Mouse (Mus musculus) induced T-regulatory cell, adult 2 months (primary cell): ENCODE results near the gene Clgn.
A peak's percentile ranks its signal among the peaks of the same experiment; 100 is the strongest.
"Not testable (repeated sequence)": the region's sequence is repeated elsewhere in the genome, so short reads cannot be mapped to it uniquely, and the experiment has no call there.

Experiments
- DNase-seq: peaks from one replicate; pipeline ENCODE4 v3.0.0-alpha.2; 2012; ENCODE audit warnings: low read depth

The Clgn gene

DNA sequence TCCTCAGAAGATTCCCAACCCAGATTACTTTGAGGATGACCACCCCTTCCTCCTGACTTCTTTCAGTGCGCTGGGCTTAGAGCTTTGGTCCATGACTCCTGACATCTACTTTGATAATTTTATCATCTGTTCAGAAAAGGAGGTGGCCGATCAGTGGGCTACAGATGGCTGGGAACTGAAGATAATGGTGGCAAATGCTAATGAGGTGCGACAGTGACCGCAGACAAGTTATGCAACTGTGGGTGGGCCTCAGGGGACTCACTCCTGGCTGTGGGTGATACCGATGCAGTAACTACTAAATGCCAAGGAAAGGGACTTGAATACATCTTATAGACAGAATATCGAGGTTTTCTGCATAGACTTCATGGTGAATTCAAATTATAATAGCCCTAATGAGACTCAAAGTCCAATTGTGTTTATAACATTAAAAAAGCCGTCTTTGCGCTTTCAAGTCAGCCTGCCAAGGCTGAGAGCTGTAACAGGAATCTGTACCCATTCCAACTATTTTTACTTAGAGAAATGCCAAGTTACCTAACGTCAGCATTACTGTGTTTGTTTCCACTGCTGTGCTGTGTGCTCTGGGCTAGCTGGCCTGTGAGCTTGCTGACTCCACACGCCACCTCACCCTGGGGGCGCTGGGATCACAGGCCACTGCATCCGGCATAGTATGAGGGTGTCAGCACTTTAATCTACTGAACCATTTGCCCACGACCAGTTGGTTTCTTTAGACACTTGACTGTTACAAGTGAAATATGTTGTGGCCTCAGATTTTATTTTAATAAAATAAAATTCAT, 33.6 kb downstream of the Clgn start:
- DNase-seq, result no peak

DNA sequence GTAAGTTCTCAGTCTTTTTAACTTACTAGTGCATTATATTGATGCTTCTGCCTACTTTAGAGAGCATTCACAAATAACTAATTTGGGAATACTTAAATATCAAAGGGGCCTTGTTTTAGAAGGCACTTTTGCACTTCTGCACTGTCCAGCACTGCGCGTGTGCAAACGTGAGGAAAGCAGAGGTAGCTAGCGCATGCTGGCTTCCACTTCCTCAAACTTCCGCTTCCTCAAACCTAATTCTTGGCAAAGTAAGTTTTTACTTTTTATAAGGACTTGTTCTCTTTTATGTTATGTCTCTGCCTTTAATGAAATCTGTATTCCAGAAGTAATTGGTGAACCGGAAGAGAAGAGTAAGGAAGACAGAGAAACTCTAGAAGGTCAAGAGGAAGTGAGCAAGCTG, 35.5 kb downstream of the Clgn start:
- DNase-seq, result no peak

DNA sequence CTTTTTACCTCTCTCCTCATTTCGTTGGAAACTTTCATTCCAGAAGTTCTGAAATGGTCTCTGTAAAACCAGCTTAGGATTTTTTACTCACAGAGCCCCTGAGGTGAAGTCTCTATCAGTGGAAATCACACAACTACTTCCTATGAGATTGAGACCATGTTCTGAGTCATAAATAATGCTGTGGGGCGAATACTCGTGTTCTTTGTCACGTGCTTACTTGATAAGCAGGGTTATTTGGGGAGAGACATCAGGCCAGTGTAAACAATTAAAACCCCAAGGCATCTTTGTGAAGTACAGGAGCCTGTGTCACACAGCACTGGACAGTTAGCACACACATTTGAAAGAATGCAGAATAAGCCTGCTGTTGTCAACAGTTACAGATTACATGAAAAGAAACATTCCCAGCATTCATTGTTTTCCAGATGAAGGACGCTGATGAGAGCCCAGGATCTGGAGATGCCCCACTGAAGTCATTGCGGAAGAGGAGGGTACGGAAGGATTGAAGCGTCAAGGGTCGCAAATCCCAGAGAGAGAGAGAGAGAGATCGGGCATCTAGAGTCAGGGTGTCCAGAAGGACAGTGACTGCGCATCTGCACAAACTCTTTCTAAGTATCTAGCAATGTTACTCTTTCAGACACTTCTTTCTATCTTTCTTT, 36.6 kb downstream of the Clgn start:
- no peak for DNase-seq

DNA sequence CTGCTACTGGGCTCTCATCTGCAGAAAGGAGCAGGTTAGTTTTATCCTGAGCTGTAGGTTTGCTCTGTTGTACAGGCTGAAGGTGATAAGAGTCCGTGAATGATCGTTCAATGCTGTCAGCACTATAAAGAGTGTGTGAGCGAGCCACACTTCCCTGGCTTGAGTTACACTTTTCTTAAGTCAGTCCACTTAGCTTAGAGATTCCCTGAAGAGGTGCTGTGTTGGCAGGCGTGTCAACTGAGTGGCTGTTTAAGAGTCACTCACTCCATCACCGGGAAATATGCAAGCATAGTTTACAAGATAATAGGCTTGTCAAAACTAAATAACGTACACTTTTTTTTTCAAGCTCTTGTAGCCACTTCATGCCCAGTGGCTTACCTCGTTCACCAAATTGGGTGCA, 37.3 kb downstream of the Clgn start:
- DNase-seq, result no peak

DNA sequence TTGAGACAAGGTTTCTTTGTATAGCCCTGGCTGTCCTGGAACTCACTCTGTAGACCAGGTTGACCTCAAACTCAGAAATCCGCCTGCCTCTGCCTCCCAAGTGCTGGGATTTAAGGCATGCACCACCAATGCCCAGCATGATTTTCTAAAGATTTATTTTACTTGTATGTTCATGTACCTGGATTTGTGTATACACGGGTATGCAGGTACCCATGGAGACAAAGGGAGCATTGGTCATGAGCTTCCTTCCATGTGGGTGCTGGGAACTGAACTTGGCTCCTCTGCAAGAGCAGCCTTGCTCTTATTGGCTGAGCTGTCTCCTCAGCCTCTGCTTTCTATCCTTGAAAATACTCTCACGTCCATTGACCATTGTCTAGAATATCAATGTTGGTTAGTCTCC, 39.0 kb downstream of the Clgn start:
- DNase-seq, result not testable (repeated sequence)

DNA sequence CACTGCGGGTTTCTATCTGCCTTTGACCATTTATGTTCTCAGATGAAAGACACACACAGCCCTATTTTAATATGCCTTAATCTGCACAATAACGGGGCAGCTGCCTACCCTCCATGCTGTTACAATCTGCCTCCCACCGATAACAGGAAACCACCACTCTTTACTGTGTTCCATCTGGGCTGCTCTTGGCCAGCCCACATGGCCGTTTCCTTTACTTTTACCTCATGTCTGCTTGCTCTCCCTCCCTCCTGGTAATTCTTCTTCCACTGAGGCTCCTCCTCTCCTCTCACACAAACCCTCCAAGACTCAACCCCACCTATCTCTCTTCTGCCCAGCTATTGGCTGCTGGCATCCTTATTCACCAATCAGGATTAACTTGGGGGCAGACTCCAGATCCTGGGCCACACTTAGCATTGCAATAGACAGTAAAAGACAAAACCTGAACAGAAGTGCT, 39.4 kb downstream of the Clgn start:
- DNase-seq, result no peak

DNA sequence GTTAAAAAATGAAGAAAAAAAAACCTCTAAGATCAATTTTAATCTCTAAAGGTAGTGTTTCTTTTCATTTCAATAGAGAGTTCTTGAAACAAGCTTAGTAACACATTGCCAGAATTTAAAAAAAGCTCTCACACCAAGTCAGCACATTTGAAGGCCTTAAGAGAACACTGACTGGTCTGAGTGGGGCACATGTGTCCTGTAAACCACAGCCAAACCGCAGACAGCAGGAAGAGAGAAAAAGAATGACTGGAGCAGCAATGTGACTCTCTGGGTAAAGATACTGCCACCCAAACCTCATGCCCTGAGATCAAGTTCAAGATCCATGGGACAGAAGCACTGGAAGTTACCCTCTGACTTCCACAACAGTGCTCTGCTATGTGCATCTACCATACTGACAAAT, 47.4 kb downstream of the Clgn start:
- no peak for DNase-seq

DNA sequence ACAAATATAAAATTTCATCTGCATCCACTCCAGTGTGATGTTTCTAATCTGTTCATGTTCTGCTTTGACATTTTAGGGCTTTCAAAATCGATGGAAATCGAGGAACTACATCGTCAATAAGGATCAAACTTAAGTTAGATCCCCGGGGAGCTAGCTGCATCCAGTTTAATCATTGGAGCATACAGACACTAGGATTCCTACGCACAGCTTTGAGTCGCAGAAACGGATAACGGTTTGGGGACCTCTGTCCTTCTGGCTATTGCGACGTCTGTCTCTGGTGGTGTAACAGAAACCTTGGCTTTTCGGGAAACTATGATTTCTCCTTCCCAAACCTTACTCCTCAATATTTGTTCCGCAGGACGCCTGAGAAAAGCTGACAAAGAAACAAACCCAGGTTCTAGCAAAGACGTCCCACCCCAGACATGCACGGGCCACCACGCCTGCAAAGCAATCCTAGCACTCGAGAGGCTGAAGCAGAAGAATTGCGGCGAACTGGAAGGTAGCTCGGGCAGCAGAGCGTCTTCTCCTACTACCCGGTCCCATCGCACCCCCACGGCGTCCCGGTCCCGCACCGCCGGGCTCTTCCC, 52.1 kb downstream of the Clgn start:
- DNase-seq, result no peak

DNA sequence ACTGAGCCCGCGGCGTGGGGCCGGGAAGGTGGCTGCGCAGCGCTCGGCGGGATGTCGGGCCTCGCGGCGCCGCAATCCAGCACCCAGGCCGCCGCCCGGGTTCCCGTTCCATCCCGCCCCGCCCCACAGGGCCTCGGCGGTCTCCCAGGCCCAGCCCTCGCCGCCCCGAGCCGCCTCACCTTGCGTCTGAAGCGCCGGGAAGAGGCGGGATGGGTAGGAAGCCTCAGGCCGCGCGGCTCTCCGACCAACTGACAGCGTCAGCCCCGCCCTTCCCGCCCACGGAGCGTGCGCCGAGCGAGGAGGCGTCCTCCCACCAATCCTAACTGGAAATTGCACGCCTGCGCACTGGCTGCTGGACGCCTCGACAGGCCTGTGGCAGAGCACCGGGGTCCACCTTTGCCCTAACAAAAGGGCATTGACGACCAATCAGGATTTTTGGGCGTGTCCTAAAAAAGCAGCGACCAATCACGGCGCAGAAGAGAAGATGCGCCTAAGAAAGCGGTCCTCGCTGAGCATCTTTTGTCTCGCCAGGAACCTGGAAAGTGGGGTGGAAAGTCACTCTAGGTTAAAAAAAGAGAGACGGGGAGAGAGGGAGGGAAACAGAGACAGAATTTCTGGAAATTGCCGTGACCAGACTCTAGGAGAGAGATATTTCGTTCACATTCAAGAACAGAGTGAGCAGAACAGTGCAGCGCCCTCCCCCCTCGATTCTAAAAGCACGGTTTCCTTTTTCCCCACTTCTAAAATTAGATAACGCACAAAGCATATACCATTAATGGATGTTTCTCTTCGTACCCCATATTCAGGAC, 52.8 kb downstream of the Clgn start:
- DNase-seq, result peak; percentile 99

DNA sequence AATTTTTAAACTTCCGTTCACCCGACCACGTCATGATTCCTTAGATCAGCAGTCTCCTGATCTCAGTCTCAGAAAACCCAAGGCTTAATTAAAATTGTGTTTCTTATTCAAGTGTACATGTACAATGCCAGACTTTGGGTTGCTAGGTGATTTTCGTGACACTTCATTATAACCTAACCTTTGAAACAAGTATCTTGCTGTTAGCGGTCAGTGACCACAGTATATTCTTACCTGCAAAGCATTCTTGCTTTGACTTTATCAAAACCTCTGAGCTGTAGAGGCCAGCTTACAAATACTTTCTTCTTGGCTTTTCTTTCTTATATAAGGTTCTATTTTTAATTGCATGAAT, 53.4 kb downstream of the Clgn start:
- DNase-seq, result no peak

DNA sequence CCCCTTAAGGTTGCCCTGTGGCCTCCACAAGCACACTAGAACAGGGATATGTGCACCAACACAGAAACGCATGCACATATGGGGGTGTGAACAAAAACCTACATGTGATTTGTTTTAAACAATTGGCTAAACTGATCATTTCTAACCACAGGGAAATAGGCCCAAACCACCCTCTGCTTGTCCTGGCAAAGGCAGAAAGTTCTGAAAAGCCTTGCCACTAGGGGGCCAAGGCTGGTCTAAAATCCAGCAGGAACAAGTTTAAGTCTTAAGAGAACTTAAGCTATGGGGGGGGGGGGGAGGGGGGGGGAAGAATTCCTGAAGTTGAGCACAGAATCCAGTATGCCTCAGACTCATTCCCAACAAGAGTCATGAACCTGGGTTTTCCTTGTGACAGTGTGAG, 60.3 kb downstream of the Clgn start:
- DNase-seq, result peak; percentile 55

DNA sequence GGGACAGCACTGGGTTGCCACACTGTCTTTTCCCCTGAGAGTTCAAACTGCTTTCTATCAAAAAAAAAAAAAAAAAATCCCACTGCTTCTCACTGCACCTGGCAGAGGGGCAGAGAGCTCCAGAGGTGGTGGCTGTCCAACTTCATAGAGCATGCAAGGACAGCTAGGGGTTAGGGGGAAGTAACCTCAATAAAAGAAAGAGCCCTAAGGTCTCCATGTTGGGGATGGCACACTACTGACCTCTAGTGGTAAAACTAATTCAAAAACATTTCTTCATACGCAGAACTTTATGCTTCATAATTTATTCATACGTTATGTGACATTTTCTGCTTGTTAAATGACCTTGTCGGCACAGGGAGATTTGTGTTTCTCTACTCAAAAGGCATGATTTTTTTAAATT, 61.4 kb downstream of the Clgn start:
- peak; percentile 78 for DNase-seq

DNA sequence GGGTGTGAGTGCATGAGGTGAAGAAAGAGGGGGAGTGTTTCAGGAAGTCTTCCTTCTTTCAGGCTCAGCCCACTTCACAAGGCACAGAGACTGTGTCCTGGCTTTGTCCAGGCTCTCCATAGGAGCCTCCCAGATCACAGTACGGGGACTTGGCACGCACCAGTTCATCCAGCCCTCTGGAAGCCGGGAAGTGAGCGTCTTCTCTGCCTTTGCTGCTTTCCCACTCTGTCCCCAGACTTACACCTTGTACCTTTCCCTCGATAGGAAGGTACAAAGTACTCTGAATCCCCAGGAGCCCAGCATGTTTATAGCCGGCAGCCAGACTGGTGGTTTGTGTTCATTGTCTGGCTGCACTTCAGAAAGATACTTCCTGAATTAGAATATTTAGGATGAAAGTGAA, 67.5 kb downstream of the Clgn start:
- no peak for DNase-seq

DNA sequence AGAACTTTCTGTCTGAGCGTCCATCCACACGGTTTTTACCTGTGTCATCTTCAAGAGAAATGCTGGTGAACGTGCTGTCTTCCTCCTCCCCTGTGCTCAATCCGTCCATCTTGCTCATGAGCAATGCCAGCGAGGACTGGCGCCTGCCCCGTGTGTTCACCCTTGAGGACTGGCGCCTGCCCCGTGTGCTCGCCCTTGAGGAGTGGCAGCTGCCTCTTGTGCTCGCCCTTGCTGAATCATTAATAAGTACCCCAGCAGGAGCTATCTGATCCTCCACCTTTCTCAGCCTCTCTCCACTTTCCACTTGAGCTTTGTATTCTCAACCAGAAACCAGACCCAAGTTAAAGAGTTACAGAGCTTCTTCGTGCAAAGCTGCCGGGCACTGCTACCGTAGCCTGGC, 68.6 kb downstream of the Clgn start, which contains the start of gene Scoc:
Gene Scoc (minus strand): TSS at position 170 of the 400 bp plus-strand sequence.
- DNase-seq, result no peak

DNA sequence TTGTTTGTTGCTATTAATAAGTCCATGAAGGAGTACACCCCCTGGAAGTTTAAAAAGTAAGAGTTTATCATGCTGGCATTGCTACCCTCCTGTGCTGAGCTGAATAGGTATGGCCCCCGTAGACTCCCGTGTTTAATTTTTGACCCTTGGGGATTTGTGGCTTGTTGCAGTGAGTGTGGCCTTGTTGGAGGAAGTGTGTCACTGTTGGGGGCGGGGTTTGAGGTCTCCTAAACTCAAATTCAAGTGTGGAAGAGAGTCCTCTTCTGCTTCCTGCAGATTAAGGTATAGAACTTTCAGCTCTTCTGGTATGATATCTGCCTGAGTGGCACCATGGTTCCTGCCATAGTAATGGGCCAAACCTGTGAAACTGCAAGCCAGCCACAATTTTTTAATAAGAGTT, 69.9 kb downstream of the Clgn start:
- DNase-seq, result no peak
